Mouse (Mus musculus) regulatory T cell (primary cell): ENCODE measurements at regions not wholly inside any gene's neighbourhood (a gene's known extent, or its start where the extent isn't known, plus 50 kb on each side); places are given as distances from the start of the nearest gene placed in this dataset.
"Not testable (repeated sequence)": the region's sequence is repeated elsewhere in the genome, so short reads cannot be mapped to it uniquely, and the experiment has no call there.

Experiments used
- in situ Hi-C: fragments of 300-600 bp; cut with MboI, MseI; formaldehyde crosslinking; loops from one replicate; pipeline ENCODE4 v1.15.1; 2025; ENCODE audit warnings: high pct_unique_total_duplicates

DNA sequence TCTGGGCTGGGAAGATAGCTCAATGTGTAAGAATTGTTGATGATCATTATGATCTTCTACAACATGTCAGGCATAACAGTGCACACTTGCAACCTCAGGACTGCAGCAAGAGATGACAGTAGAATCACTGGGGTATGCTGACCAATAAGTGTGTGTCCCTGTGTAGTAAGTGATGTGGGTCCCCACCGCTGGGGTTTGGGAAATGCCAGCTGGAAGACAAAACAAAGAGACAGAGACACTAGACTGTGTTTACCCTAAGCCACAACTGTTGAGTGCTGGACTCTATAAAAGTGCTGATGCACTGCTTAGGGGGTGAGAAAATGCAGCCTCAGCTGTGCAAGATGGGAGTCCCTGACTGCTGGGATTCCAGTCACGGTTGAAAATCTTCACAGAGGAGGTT lies 448.0 kb upstream of the Cox7c start:
- in situ Hi-C loops, result no loop called here

GRCm38 (mm10) chr13:86468752-86469151 lies 422.0 kb upstream of the Cox7c start:
- in situ Hi-C loops, result loop anchor here (25.0 kb wide), 1 partner anchor 1119 kb away; no protein-coding TSS in a partner anchor

- in situ Hi-C loops, result no loop called here
These were observed 375.9 kb upstream of the Cox7c start for GRCm38 (mm10) chr13:86422646-86423045.

DNA sequence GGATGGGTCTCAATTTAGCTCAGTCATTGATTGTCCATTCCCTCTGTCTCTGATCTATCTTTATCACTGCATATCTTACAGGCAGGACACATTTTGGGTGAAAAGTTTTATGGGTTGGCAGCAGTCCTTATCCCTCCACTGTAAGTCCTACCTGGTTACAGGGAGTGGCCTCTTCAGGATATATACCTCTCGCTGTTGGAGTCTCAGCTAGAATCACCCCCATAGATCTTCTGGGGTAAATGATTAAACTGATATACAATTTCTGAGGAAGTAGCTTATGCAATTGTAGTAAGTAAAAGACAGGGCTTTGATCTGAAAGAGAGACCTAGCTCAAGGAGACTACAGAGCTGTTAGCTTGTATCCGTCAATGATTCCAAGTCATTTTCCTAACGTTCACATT lies 334.7 kb upstream of the Cox7c start:
- in situ Hi-C loops, result no loop called here

- in situ Hi-C loops, result not testable (repeated sequence)
These were observed 332.5 kb upstream of the Cox7c start for GRCm38 (mm10) chr13:86379168-86379567.

GRCm38 (mm10) chr13:86375836-86376235 lies 329.1 kb upstream of the Cox7c start:
- in situ Hi-C loops, result no loop called here

DNA sequence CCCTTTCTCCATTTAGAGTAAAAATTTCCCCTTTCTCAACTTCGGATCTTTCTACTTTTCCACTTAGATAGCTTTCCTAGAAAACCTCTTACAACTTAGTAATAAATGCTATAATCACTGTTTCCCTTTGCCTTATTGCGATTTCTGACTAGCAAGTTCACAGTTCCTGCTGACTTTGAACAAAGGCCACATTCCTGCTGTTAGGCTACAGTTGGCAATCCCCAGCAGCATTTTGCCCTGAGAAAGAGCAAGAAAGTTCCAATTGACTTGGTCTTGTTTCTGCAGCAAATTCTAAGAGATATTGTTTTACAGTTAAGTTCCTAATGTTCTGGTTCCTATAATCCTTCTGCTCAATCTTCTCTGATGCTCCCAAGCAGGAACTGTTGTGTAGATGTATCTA lies 299.2 kb upstream of the Cox7c start:
- in situ Hi-C loops, result no loop called here

DNA sequence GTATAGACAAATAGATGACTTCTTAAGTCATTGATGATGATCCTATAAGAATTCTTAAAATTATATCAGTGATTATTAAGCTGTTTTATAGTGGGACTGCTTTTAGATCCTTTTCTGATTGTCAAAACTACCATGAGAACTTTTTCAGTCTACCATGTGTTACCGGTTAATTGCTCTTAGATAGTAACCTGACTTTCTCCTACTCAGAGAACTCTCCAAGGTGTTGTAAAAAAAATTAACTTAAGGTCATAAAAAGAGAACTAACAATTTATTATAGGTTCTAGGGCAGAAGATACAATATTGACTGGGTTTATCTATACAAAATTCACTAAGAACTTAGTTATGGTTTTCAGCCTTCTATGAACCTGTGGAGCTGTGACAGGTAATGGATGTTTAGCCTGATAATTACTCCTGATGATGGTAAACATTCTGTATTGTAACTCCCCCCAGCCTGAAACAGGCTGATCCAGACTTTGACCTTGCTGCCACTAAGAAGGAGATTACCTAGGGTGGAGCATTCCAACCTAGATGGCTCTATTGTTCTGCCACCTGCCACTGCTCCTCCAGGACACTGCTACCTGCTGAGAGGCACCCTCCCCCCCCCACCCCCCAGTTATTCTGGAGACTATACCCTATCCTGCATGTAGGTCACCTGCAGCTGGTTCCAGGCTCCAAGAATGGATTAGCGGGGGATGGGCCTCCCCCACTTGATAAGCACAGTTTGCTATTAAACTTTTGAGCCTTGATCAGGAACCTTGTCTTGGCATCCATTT lies 298.4 kb upstream of the Cox7c start:
- in situ Hi-C loops, result no loop called here

DNA sequence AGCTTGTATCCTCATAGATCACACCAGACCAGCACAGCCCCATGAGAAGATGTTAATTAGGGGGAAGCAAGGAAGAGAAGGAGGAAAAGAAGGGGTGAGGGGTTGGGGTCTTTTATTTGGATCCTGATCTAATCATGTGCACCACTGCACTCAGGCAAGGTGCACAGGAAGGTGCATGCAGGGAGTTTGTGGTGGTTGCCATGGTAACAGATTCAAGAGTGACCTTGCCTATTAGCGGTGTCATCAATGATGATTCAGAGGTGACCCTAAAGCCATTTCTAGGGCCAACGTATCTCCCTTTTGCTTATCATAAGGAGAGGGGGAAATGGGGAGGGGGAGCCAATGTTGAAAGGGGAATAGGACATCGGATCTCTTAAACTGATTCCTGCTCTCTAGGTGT lies 289.8 kb upstream of the Cox7c start:
- in situ Hi-C loops, result no loop called here
